Comparison of ENCODE assay signal across 17 mouse cellular contexts in the genomic region with DNA sequence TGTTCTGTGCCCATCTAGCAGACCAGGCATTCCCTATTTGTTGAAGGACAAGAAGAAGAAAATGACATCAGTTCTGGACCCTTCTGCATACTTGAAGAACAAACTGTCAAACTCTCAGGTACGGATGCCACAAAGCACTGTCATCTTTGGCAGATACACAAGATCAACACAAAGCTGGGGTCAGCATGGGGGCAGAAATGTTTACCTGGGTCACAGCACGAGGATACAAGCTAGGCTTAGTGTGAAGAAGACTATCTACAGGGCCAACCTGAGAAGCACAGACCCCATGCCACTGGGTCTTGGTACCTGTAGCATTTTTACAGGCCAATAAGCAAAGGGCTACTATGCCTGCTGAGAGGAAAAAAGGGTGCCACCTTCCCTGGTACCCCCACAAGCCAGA.
"Had no signal": no experiment of that assay in that cellular context is flagged by ENCODE, and none has a peak within 500 bp of the region (broad histone marks: within the 10 kb centered on the region; RNA-seq: fewer than 3 reads in every experiment).

No protein-coding gene starts in this region.

- H3K27ac ChIP-seq: liver, embryonic 15.5 days; lung, embryonic 15.5 days; macrophage; midbrain, embryonic 12.5 days; midbrain, embryonic 15.5 days; neural tube, embryonic 12.5 days; stomach, embryonic 15.5 days; stomach, postnatal 0 days had no signal

- DNase-seq: lung, adult 2 months; lung, postnatal 14 days; lung, postnatal 36 days; right cerebral cortex, postnatal 14 days; thymus, adult 2 months; thymus, postnatal 25 days; thymus, postnatal 4 days had no signal

- H3K27me3 ChIP-seq: liver, embryonic 15.5 days; lung, embryonic 15.5 days; midbrain, embryonic 12.5 days; midbrain, embryonic 15.5 days; neural tube, embryonic 12.5 days; stomach, embryonic 15.5 days had no signal

- H3K36me3 ChIP-seq: liver, embryonic 15.5 days; lung, embryonic 15.5 days; midbrain, embryonic 12.5 days; midbrain, embryonic 15.5 days; neural tube, embryonic 12.5 days; stomach, embryonic 15.5 days had no signal

- H3K9me3 ChIP-seq: liver, embryonic 15.5 days; lung, embryonic 15.5 days; megakaryocyte, embryonic 14.5 days; midbrain, embryonic 12.5 days; midbrain, embryonic 15.5 days; neural tube, embryonic 12.5 days; stomach, embryonic 15.5 days had no signal

- H3K4me3 ChIP-seq: liver, embryonic 15.5 days; lung, embryonic 15.5 days; midbrain, embryonic 12.5 days; midbrain, embryonic 15.5 days; neural tube, embryonic 12.5 days; stomach, embryonic 15.5 days had no signal

- H3K9ac ChIP-seq: liver, embryonic 15.5 days; lung, embryonic 15.5 days; midbrain, embryonic 12.5 days; midbrain, embryonic 15.5 days; neural tube, embryonic 12.5 days; stomach, embryonic 15.5 days had no signal

- ATAC-seq: lung, postnatal 0 days; midbrain, embryonic 15.5 days had no signal

- H3K4me2 ChIP-seq: liver, embryonic 15.5 days; lung, embryonic 15.5 days; midbrain, embryonic 12.5 days; midbrain, embryonic 15.5 days; neural tube, embryonic 12.5 days; stomach, embryonic 15.5 days had no signal
